Mouse (Mus musculus): ENCODE data around the gene Smyd3.

Smyd3 gene

GRCm38 (mm10) chr1:179378102-179378501 is 139.7 kb downstream of the Smyd3 start:
- no peak for DNase-seq (ENCODE audit: extremely low spot score)

- DNase-seq (ENCODE audit: extremely low spot score), result no peak
Observed at GRCm38 (mm10) chr1:179374987-179375386, 142.9 kb downstream of the Smyd3 start.

- DNase-seq (ENCODE audit: extremely low spot score), result no peak
Observed at GRCm38 (mm10) chr1:179373911-179374310, 143.9 kb downstream of the Smyd3 start.

GRCm38 (mm10) chr1:179371191-179371590 is 146.7 kb downstream of the Smyd3 start:
- no peak for DNase-seq (ENCODE audit: extremely low spot score)

- DNase-seq (ENCODE audit: extremely low spot score), result no peak
Observed at GRCm38 (mm10) chr1:179368426-179369010, 149.3 kb downstream of the Smyd3 start.

GRCm38 (mm10) chr1:179361481-179362466 is 156.1 kb downstream of the Smyd3 start:
- DNase-seq (ENCODE audit: extremely low spot score), result no peak

GRCm38 (mm10) chr1:179357111-179357510 is 160.7 kb downstream of the Smyd3 start:
- DNase-seq (ENCODE audit: extremely low spot score), result no peak

GRCm38 (mm10) chr1:179354250-179354649 is 163.6 kb downstream of the Smyd3 start:
- DNase-seq (ENCODE audit: extremely low spot score), result no peak

GRCm38 (mm10) chr1:179345318-179345925 is 172.4 kb downstream of the Smyd3 start:
- DNase-seq (ENCODE audit: extremely low spot score), result no peak

GRCm38 (mm10) chr1:179343426-179343825 is 174.4 kb downstream of the Smyd3 start:
- DNase-seq (ENCODE audit: extremely low spot score), result no peak

GRCm38 (mm10) chr1:179341589-179341988 is 176.3 kb downstream of the Smyd3 start:
- no peak for DNase-seq (ENCODE audit: extremely low spot score)

- DNase-seq (ENCODE audit: extremely low spot score), result no peak
Observed at GRCm38 (mm10) chr1:179339066-179339465, 178.8 kb downstream of the Smyd3 start.

- no peak for DNase-seq (ENCODE audit: extremely low spot score)
Observed at GRCm38 (mm10) chr1:179337529-179337928, 180.3 kb downstream of the Smyd3 start.

GRCm38 (mm10) chr1:179326965-179327308 is 190.9 kb downstream of the Smyd3 start:
- no peak for DNase-seq (ENCODE audit: extremely low spot score)

GRCm38 (mm10) chr1:179326262-179326964 is 191.4 kb downstream of the Smyd3 start:
- no peak for DNase-seq (ENCODE audit: extremely low spot score)

- DNase-seq (ENCODE audit: extremely low spot score), result no peak
Observed at GRCm38 (mm10) chr1:179324271-179324670, 193.6 kb downstream of the Smyd3 start.

- no peak for DNase-seq (ENCODE audit: extremely low spot score)
Observed at GRCm38 (mm10) chr1:179313618-179314017, 204.2 kb downstream of the Smyd3 start.

GRCm38 (mm10) chr1:179309487-179309886 is 208.4 kb downstream of the Smyd3 start:
- peak; percentile 31 for DNase-seq (ENCODE audit: extremely low spot score)

GRCm38 (mm10) chr1:179302446-179303230 is 215.2 kb downstream of the Smyd3 start:
- no peak for DNase-seq (ENCODE audit: extremely low spot score)

GRCm38 (mm10) chr1:179295626-179296025 is 222.2 kb downstream of the Smyd3 start:
- DNase-seq (ENCODE audit: extremely low spot score), result no peak

GRCm38 (mm10) chr1:179293772-179294353 is 224.0 kb downstream of the Smyd3 start:
- DNase-seq (ENCODE audit: extremely low spot score), result no peak

All from embryo, embryonic 9.5 days (tissue).